Mouse (Mus musculus) kidney, postnatal 0 days (tissue): Measurements from ENCODE around the gene Nanos2. TPM values are rescaled to one million over a fixed set of nuclear protein-coding genes. Genes with fewer than 3 reads are reported as not detected.

Experiments
- ATAC-seq: fragments of 200-750 bp; cut with Nextera tagmentation; replicated peaks from 2 replicates; pipeline ENCODE4 v1.8.0; 2017; ENCODE audit warnings: low read depth, moderate number of reproducible peaks, moderate TSS enrichment, moderate library complexity; ENCODE audit not compliant: low FRiP score
- DNase-seq: peaks from one replicate; pipeline ENCODE4 v3.0.0-alpha.2; 2016; ENCODE audit warnings: low spot score
- H3K27ac ChIP-seq: fragments of 300-500 bp; sonication (generic); 2 replicates; pipeline ENCODE4 v1.5.1; 2014; ENCODE audit warnings: mild to moderate bottlenecking
- H3K27me3 ChIP-seq: fragments of 300-500 bp; sonication (generic); 2 replicates; pipeline ENCODE4 v1.6.1; 2014; ENCODE audit warnings: low read length, mixed read lengths; ENCODE audit not compliant: insufficient read depth
- H3K36me3 ChIP-seq: fragments of 300-500 bp; sonication (generic); 2 replicates; pipeline ENCODE4 v1.6.1; 2014; ENCODE audit warnings: low read length, mixed read lengths; ENCODE audit not compliant: insufficient read depth
- H3K4me1 ChIP-seq: fragments of 300-500 bp; sonication (generic); replicated peaks from 2 replicates; pipeline ENCODE4 v1.6.1; 2014; ENCODE audit warnings: antibody characterized with exemption, low read length, mixed read lengths; ENCODE audit not compliant: insufficient read depth
- H3K4me2 ChIP-seq: fragments of 300-500 bp; sonication (generic); 2 replicates; pipeline ENCODE4 v1.6.1; 2014; ENCODE audit warnings: mild to moderate bottlenecking, low read length, moderate library complexity, mixed read lengths
- H3K4me3 ChIP-seq: fragments of 300-500 bp; sonication (generic); replicated peaks from 2 replicates; pipeline ENCODE4 v1.5.1; 2014; ENCODE audit warnings: low read depth, low read length
- H3K9ac ChIP-seq: fragments of 300-500 bp; sonication (generic); 2 replicates; pipeline ENCODE4 v1.6.1; 2014; ENCODE audit warnings: low read depth, low read length
- H3K9me3 ChIP-seq: fragments of 300-500 bp; sonication (generic); replicated peaks from 2 replicates; pipeline ENCODE4 v1.6.1; 2016; ENCODE audit warnings: low read length, inconsistent platforms, mixed read lengths
- CTCF ChIP-seq: IDR thresholded peaks from 2 replicates; pipeline ENCODE4 v1.5.1; 2016; ENCODE audit warnings: antibody characterized with exemption, low read depth, mild to moderate bottlenecking, moderate library complexity
- WGBS: fragments of 180-500 bp; shearing (Covaris S2); extraction: QIAGEN DNeasy Blood & Tissue Kit; methylation state at CpG from one replicate; pipeline ENCODE4 v1.1.7; 2014; 5-methylcytosine and 5-hydroxymethylcytosine counted together
- polyA plus RNA-seq: library from polyadenylated mRNA; unstranded; fragments of >200 nt; fragmentation: Nextera tagmentation; extraction: Ambion mirVana; gene quantifications from 2 replicates; pipeline ENCODE4 v1.2.1, GENCODE M21; 2015

Gene Nanos2
- polyA plus RNA-seq, 1 experiment from 2014 or later = 0.09 TPM

DNA sequence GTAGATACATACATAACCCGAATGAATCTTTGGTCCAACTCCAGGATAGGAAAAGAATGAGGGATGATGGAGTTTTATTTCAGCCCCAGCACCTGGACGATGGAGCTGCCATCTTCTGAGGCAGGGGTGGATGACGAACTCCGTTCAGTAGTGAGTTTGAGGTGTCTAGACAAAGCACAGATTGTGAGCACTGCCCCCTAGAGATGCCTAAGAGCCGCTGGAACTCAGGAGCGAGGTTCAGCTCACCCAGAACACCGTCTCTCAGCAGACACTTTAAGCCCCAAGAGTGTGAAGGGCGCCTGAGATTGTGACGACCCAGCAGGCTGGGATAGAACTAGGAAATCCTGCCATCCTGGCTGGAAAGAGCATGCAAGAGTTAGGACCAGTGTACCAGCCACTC, 11.6 kb downstream of the Nanos2 start:
- WGBS = 47% methylated on average over 9 of the region's 9 CpGs

DNA sequence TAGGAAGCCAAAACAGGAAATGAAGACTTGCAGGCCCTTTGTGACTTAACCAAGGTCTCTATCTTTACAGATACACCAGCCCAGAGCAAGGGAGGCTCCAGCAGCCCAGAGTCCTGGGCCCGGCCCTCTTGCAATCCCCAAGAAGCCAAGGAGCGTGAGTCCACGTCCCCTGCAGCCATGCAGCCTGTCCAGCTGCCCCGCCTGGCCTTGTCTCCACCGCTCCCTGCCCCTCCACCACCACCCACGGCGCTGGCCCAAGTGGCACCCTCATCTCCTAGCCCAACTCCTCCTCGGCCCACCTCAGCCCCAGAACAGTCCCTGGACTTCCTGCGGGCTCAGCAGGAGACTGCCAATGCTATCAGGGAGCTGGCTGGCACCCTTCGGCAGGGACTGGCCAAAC, 13.2 kb downstream of the Nanos2 start:
- no peak for ATAC-seq
- Histone ChIP-seq H3K36me3 (peaks cover 3% of the 10 kb centered on the region; the same call in 1 of the 2 replicates), H3K27ac (peak overlapping the region; percentile 62; the same call in 1 of the 2 replicates), H3K4me1 (peaks cover 15% of the 10 kb centered on the region), H3K4me2 (peak overlapping the region; percentile 61), H3K9ac (peak overlapping the region; percentile 62), H3K27me3 (no peaks in the 10 kb centered on the region), H3K4me3 (peak overlapping the region; percentile 37), H3K9me3 (no peaks in the 10 kb centered on the region)
- no peak for DNase-seq
- TF ChIP-seq CTCF = no peak
- WGBS = 49% methylated on average over 10 of the region's 10 CpGs

More for the DNA sequence above, 11.6 kb downstream of the Nanos2 start:
- TF ChIP-seq CTCF = peak; percentile 33
- ATAC-seq = no peak
- Histone ChIP-seq H3K4me1 (peaks cover 5% of the 10 kb centered on the region; the same call in 1 of the 2 replicates), H3K27ac (no peak overlapping the region), H3K9ac (no peak overlapping the region), H3K4me3 (no peak overlapping the region), H3K36me3 (no peaks in the 10 kb centered on the region), H3K9me3 (no peaks in the 10 kb centered on the region), H3K4me2 (no peak overlapping the region), H3K27me3 (no peaks in the 10 kb centered on the region)
- no peak for DNase-seq

DNA sequence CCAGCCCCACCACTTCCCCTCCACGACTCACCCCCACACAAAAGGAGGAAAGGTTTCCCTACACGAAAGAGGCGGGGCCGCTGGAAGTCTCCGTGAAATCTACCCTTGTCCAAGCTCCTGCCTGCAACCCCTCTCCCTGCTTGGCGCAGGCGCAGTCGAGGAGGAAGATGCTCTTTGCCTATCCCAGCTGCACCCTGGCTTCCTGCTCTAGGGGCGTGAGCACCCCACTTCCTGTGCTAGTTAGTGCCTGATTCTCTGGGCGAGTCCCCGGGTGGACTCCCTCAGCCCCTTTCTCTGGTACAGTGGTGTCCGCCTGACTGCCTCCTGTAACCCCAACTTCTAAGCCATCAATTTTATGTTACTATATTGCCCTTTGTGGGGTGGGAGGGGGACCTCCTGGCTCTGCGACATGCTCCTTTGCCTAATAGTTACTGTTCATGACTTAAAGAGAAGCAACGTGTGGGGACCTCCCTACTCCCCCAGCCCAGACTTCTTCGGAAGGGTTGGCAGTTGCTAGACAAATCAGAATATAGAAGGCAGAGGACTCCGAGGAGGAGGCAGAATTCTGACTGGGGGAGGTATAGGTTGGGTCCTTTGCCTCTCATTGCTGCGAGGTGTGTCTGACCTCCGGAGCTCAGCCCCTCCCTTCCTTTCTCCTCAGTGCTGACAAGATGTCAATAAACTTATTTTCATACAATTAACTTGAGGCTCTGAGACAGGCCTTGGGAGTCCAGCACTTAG, 14.0 kb downstream of the Nanos2 start:
- Histone ChIP-seq H3K4me3 (peak overlapping the region; percentile 37), H3K9me3 (no peaks in the 10 kb centered on the region), H3K9ac (peak overlapping the region; percentile 62), H3K27me3 (no peaks in the 10 kb centered on the region), H3K27ac (peak overlapping the region; percentile 79; the same call in 1 of the 2 replicates), H3K36me3 (peaks cover 9% of the 10 kb centered on the region; the same call in 1 of the 2 replicates), H3K4me1 (peaks cover 23% of the 10 kb centered on the region), H3K4me2 (peak overlapping the region; percentile 61)
- TF ChIP-seq CTCF = no peak
- 22% methylated on average over 15 of the region's 18 CpGs for WGBS
- ATAC-seq (no peak), DNase-seq (peak; percentile 82)

DNA sequence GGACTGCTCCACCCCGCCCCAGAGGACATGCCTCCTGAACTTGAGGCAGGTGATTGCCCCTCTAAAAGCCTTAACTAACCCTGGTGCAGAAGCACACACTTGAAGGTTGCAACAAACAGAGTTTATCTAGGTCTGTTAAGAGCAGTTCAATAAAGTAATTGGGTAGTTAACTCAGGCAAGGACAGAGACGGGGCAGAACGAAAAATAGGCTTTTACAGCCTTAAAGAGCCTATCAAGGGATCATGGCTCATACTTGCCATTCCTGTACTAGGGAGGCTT, 14.5 kb downstream of the Nanos2 start:
- H3K4me1 ChIP-seq = peaks cover 26% of the 10 kb centered on the region
- H3K27ac ChIP-seq = peak overlapping the region; percentile 79
- DNase-seq (no peak), ATAC-seq (no peak)
- H3K4me2 ChIP-seq = peak overlapping the region; percentile 61; the same call in 1 of the 2 replicates
- no peaks in the 10 kb centered on the region for H3K9me3 ChIP-seq
- H3K4me3 ChIP-seq = no peak overlapping the region
- TF ChIP-seq CTCF = no peak
- 42% methylated on average over 3 of the region's 3 CpGs for WGBS
- 0 out of 2 replicates have a peak overlapping the region, but pooled peaks have one; percentile 58 for H3K9ac ChIP-seq
- H3K36me3 ChIP-seq = peaks cover 9% of the 10 kb centered on the region; the same call in 1 of the 2 replicates
- H3K27me3 ChIP-seq = no peaks in the 10 kb centered on the region

DNA sequence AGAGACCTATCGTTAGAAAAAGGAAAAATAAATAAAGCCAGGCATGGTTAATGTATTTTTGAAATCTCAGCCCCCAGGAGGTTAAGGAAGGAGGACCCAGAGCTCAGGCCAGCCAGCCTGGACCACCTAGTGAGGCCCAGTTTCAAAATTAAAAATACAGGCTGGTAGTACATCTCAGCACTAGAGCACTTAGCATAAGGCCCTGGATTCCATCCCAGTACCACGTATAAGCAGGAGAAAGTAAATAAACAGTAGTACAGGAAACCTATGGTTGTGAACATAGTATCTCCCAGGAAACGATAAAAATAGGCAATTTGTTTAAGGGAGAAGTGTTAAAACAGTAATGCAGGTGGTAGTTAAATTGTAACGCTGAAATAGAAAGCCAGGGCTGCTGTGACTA, 14.9 kb downstream of the Nanos2 start:
- no peak for DNase-seq
- Histone ChIP-seq H3K9me3 (no peaks in the 10 kb centered on the region), H3K4me2 (peak overlapping the region; percentile 57), H3K36me3 (peaks cover 9% of the 10 kb centered on the region; the same call in 1 of the 2 replicates), H3K9ac (peak overlapping the region; percentile 58), H3K4me3 (peak overlapping the region; percentile 34), H3K4me1 (peaks cover 29% of the 10 kb centered on the region), H3K27ac (peak overlapping the region; percentile 79), H3K27me3 (no peaks in the 10 kb centered on the region)
- WGBS = 16% methylated on average over 4 of the region's 4 CpGs
- no peak for ATAC-seq
- no peak for TF ChIP-seq CTCF

DNA sequence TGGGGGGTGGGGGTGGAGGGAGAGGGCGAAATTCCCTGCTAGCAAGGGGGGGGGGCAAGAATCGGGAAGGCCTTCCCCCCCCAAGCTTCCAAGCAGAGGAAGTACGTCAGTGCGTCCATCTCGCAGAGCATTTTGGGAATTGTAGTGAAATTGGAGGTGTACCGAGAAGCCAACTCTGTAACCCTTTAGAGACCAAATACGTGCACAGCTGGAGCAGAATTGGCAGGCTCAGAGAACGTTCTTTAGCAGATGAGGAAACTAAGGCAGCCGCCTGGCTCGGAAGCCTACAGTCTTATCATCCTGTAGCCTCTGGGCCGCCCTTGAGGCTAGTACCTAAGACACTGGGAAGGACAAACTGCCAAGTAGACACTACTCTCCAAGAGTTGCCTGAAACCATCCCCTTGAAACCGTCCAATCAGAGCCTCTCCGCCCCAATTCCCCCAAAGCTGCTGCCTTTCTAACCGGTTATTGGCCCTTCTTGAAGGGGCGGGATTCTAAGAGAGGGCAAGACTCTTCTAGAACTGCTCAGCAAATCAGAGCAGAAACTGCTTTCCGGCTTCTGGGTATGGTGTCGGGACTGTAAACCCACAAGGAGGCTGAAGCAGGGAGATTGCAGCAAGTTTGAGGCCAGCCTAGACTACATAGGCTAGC, 15.8 kb downstream of the Nanos2 start:
- DNase-seq (peak; percentile 97), ATAC-seq (peak; percentile 29)
- Histone ChIP-seq H3K27me3 (no peaks in the 10 kb centered on the region), H3K9me3 (no peaks in the 10 kb centered on the region), H3K9ac (peak overlapping the region; percentile 58), H3K27ac (peak overlapping the region; percentile 79), H3K4me1 (peaks cover 34% of the 10 kb centered on the region), H3K4me2 (peak overlapping the region; percentile 57), H3K4me3 (peak overlapping the region; percentile 34), H3K36me3 (peaks cover 9% of the 10 kb centered on the region; the same call in 1 of the 2 replicates)
- TF ChIP-seq CTCF = no peak
- WGBS = 2% methylated on average over 17 of the region's 17 CpGs
